Mouse (Mus musculus) heart, postnatal 0 days (tissue): ENCODE data around the gene Slc25a21. TPM values are rescaled to one million over a fixed set of nuclear protein-coding genes. Genes with fewer than 3 reads are reported as not detected.

ENCODE experiments used
- ATAC-seq: fragments of 200-750 bp; cut with Nextera tagmentation; 2 replicates; pipeline ENCODE4 v1.8.0; 2017; ENCODE audit warnings: low read depth, moderate number of reproducible peaks, moderate library complexity; ENCODE audit not compliant: insufficient read depth
- DNase-seq: peaks from one replicate; pipeline ENCODE4 v3.0.0-alpha.2; 2016; ENCODE audit warnings: low spot score
- H3K27ac ChIP-seq: fragments of 300-500 bp; sonication (generic); 2 replicates; pipeline ENCODE4 v1.5.1; 2014; ENCODE audit warnings: low read depth, mild to moderate bottlenecking
- H3K27me3 ChIP-seq: fragments of 300-500 bp; sonication (generic); 2 replicates; pipeline ENCODE4 v1.6.1; 2014; ENCODE audit warnings: low read length, mixed read lengths; ENCODE audit not compliant: control insufficient read depth, insufficient read depth
- H3K36me3 ChIP-seq: fragments of 300-500 bp; sonication (generic); replicated peaks from 2 replicates; pipeline ENCODE4 v1.6.1; 2014; ENCODE audit warnings: low read length, mixed read lengths; ENCODE audit not compliant: control insufficient read depth, insufficient read depth
- H3K4me1 ChIP-seq: fragments of 300-500 bp; sonication (generic); 2 replicates; pipeline ENCODE4 v1.6.1; 2014; ENCODE audit warnings: antibody characterized with exemption; ENCODE audit not compliant: control insufficient read depth, insufficient read depth
- H3K4me2 ChIP-seq: fragments of 300-500 bp; sonication (generic); 2 replicates; pipeline ENCODE4 v1.6.1; 2014; ENCODE audit warnings: low read depth, mild to moderate bottlenecking, low read length, moderate library complexity
- H3K4me3 ChIP-seq: fragments of 300-500 bp; sonication (generic); 2 replicates; pipeline ENCODE4 v1.5.1; 2014; ENCODE audit warnings: low read depth, low read length
- H3K9ac ChIP-seq: fragments of 300-500 bp; sonication (generic); replicated peaks from 2 replicates; pipeline ENCODE4 v1.6.1; 2014; ENCODE audit warnings: low read depth, low read length, mixed read lengths
- H3K9me3 ChIP-seq: fragments of 300-500 bp; sonication (generic); replicated peaks from 2 replicates; pipeline ENCODE4 v1.6.1; 2016; ENCODE audit warnings: low read length; ENCODE audit not compliant: control insufficient read depth
- CTCF ChIP-seq: IDR thresholded peaks from 2 replicates; pipeline ENCODE4 v1.5.1; 2016; ENCODE audit warnings: antibody characterized with exemption, control low read depth, low read depth
- EP300 ChIP-seq: IDR thresholded peaks from 2 replicates; pipeline ENCODE4 v1.6.1; 2016; ENCODE audit warnings: antibody characterized with exemption, low read depth
- WGBS: fragments of 180-500 bp; shearing (Covaris S2); extraction: QIAGEN DNeasy Blood & Tissue Kit; methylation state at CpG from one replicate; pipeline ENCODE4 v1.1.7; 2014; 5-methylcytosine and 5-hydroxymethylcytosine counted together
- polyA plus RNA-seq: library from polyadenylated mRNA; unstranded; fragments of >200 nt; fragmentation: Nextera tagmentation; extraction: Ambion mirVana; gene quantifications from 2 replicates; pipeline ENCODE4 v1.2.1, GENCODE M21; 2015
- total RNA-seq: library from RNA; depleted of rRNA; stranded (reverse); fragments of >200 nt; gene quantifications from 2 replicates; pipeline ENCODE4 v1.2.3, GENCODE M21; 2014; ENCODE audit warnings: low replicate concordance; rRNA removed

Gene Slc25a21
- total and polyA plus RNA-seq, 2 experiments from 2014 or later = 0.31 TPM; not detected in 1

DNA sequence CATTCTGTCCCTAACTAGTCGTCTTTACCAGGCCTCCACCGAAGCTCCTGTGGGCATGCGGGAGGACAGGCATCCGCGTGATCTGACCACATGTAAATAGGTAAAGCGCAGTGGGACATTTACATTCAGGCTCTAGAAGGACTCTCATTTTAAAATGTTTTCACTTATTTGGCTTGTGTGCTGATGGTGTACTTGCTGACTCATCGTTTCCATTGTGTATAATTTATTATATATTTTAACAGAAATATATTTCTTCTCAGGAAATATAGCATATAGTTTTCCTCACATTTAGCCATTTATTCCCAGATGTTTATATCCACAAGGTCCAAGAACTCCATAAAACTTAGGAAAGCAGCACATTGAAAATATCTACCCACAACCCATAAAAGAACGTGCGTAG, 526.5 kb downstream of the Slc25a21 start:
- TF ChIP-seq EP300 (no peak), CTCF (no peak)
- no peaks in the 10 kb centered on the region for H3K36me3 ChIP-seq
- WGBS = 86% methylated on average over 9 of the region's 9 CpGs
- no peak overlapping the region for H3K27ac ChIP-seq
- H3K4me1 ChIP-seq = no peaks in the 10 kb centered on the region
- ATAC-seq = no peak
- H3K9ac ChIP-seq = no peak overlapping the region
- H3K27me3 ChIP-seq = no peaks in the 10 kb centered on the region
- no peaks in the 10 kb centered on the region for H3K9me3 ChIP-seq
- no peak for DNase-seq
- no peak overlapping the region for H3K4me3 ChIP-seq
- no peak overlapping the region for H3K4me2 ChIP-seq

DNA sequence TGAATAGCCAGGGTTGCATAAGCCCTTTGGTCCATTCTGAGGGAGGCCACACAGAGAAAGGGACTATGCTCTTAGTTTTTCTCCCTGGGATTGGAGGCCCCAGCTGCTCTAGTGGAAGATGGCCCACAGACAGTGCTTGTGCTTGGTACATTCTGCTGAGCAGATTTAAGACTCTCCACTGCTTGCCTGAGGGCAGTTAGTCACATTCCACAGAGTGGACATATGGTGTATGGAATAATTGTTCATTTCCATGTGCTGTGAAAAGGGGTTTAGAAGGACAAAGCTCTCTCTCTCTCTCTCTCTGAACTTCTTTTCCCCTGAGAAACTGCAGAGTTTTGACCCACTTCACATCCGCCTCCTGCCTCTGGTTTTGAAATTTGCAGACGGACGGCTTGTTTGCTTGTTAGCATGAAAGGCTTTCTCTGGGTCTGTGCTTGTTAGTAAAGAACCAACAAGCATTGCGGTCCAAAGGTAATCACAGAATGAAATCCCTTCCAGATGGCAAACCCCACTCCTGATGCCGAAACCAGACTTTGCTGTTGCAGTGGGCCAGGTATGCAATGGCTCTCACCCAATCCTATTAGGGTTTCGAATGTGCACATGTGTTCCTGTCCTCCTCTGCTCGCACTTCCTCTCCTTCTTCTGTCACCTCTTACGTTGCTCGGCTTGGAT, 527.7 kb downstream of the Slc25a21 start:
- DNase-seq (no peak), ATAC-seq (no peak)
- H3K27ac ChIP-seq = no peak overlapping the region
- no peak for TF ChIP-seq EP300
- TF ChIP-seq CTCF = no peak
- H3K27me3 ChIP-seq = no peaks in the 10 kb centered on the region
- H3K4me2 ChIP-seq = no peak overlapping the region
- no peaks in the 10 kb centered on the region for H3K4me1 ChIP-seq
- H3K4me3 ChIP-seq = no peak overlapping the region
- H3K9ac ChIP-seq = no peak overlapping the region
- no peaks in the 10 kb centered on the region for H3K36me3 ChIP-seq
- 80% methylated on average over 9 of the region's 9 CpGs for WGBS
- no peaks in the 10 kb centered on the region for H3K9me3 ChIP-seq

Other genes starting within 250 kb of the Slc25a21 start
- gene Prps1l3, start 32.9 kb upstream of the Slc25a21 start, total RNA-seq = 29.7 and 31.2 TPM in 2 replicates
- gene Prps1l3, start 32.9 kb upstream of the Slc25a21 start, polyA plus RNA-seq = 18.6 and 19.3 TPM in 2 replicates
- gene Mipol1, start 33.0 kb upstream of the Slc25a21 start, total RNA-seq = 4.9 and 5.9 TPM in 2 replicates
- gene Mipol1, start 33.0 kb upstream of the Slc25a21 start, polyA plus RNA-seq = 6.9 and 7.4 TPM in 2 replicates